Mouse (Mus musculus): ENCODE data around the gene Bcas1.

Gene Bcas1

DNA sequence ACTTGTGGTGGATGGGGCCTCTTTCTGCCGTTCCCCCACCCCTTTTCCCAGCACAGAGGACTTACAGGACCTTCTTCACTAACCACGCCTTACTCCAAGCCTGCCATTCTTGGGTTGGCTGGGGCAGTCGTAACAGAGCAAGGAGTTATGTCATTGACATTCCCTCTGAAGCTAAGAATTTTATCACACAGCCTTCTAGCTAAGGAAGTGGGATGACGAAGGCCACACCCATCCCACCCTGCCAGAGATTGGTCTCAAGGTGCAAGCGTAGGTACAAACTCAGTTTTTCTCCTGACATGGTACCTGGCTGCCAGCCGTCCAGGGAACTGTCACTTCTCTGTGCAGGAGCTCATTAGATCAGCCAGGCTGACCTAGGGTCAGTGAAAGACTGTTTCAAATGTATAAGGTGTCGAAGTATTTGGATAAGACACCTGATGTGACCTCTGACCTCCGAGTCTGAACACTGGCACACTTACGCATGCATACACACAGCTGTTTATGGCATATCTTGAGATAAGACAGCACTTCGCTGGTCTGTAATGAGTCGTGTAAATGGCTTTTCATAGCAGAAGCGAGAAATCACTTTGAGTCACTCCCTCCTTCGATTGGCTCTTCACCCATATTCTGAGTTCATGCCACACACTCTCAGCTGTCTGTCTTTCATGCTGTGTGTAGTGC, 117.2 kb downstream of the Bcas1 start:
- DNase-seq (ENCODE audit: low spot score), result no peak

DNA sequence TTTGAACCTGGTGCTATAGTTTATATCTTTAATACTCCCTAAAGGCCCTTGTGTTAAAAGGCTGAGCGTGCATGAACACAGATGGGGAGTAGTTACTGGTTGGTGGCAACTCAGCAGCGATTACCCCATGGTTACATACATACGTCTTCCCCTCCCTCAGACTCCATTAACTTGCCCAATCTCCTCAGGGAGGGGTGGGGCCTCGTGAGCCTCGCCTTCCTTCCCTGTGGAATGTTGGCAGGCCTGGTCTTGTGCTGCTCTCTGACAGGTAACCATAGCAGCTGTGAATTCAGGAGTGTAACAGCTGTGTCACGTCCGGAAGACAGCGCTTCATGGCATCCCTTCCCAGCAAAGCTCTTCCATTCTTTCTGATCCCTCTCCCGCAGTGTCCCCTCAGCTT, 118.7 kb downstream of the Bcas1 start:
- no peak for DNase-seq (ENCODE audit: low spot score)

DNA sequence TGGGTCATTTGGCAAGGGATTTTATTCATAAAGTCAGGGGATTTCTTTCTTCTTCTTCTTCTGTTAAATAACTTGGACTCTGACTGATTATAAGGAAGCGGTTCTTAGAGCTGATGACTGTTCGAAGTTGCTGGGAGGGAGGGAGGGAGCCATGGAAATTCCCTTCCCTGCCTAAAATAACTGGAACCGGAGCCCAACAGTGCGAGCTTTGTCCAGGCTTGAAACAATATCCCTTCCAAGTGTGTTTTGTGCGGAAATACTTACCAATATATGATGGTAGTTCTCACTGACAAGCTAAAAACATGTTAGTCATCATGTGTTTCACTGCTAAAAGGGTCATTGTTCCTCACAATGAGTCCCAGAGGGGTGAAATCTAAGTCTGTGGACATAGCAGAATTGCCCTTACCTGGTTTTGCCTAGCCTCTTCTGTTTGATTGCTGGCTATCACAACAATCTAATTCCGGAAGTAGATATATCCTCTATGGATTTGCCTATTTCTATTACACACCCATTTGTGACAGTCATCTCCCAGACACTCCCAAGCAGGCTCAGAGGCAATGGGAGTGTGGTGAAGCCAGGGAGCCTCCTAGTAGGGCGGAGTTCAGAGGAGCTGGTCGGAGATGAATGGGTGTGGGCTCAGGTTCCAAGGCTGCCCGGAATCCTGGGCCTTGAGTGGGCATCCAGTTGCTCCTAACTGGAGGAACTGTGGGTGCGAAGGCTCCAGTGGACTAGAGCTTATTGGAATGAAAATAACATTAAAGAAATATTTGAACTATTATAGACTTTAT, 119.4 kb downstream of the Bcas1 start:
- DNase-seq (ENCODE audit: low spot score), result no peak

DNA sequence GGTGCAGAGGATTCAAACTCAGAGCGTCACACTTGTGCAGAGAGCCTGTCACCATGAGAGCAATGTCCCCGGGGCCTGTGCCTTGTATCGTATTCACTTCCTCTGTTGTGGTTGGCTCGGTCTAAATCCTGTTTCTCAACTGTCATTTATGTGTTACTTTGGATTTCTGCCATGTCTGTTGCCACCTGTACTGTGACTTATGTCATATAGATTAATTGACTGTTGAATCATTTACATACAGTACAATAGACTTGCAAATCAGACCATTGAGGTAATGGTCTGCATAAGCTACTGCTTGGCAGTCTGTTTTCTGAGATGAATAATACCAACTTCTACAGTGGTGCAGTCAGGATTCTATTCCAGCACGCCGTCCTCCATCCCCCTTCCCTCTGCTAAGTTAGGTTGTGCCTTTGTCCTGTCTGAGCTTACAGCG, 120.0 kb downstream of the Bcas1 start:
- no peak for DNase-seq (ENCODE audit: low spot score)

DNA sequence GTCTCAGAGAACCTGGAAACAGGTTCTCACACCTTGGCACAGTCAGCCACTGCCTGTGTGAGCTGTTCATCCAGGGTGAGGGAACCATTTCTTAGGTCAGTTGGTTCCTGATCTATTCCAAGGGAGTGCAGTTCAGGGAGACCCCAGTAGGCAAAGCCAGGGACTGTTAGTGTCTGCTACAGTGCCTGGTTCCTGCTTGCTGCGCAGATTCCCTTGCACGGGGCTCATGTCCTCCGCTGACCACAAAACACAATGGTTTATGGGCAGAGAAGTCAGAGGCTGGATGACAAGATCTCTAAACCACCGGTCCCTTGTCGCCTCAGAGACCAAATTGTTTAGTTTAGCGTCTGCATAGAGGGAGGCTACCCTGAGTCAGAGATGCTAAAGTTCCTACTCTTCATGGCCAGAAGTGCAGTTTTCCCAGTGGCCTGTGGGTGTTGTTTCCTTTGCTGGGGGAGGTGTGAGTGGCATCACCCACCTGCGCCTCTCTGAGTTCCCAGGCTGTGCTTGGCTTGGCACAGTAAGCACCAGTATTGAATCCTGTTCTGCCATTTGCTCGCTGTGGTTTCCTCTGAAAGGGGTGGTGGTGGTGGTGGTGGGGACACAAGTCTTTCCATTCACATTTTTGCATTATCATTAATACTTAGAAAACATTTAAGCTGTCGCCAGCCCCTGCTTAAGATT, 120.9 kb downstream of the Bcas1 start:
- DNase-seq (ENCODE audit: low spot score), result no peak

DNA sequence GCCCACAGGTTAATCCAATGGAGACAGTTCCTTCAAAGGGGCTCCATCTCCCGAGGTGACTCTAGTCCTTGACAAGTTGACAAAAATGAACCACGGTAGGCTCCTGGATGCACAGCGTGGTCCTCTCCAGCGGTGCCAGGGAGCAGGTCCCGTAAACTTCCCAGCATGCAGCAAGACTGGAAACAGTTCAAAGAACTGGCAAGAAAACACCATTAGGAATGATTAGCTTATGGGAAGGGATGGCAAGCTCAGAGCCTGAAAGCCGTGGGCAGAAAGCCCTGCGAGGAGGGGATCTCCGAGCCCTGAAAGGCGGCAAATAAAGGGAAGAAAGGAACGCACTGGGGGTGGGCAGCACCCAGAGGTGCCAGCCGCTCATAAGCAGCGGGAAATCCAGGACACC, 122.9 kb downstream of the Bcas1 start:
- DNase-seq (ENCODE audit: low spot score), result no peak

DNA sequence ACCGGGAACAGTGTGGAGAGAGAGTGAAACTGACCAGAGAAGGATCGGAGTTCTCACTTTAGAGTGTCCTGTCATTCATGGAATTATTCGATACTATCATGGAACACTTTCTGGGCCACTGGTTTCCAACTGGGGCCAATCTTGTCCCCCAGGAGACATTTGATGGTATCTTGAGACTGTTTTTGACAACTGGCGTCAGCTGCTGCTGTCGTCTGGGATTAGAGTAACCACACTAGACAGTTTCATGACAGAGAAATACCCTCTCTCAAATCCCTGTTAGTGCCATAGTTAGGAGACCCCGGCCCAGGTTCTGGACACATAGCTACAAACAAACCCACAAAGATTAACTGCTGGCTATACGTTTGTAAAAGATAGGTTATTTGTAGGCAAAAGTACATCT, 124.0 kb downstream of the Bcas1 start:
- DNase-seq (ENCODE audit: low spot score), result no peak

DNA sequence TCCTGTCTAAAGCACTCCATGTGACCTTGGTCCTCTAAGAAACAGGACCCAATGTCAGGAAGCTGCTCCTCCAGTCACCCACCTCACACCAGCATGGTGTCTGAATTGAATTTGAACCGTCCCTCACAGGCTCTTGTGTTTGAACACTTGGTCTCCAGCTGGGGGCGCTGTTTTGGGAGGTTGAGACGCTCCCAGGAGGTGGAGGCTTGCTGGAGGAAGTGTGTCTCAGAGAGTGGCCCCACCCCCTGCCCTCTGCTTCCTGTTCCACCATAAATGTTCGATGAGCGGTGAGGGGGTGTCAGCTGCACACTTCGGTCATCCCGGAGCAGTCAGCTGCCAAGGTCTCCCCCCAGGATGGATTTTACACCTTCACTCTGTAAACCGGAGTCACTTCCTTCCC, 124.8 kb downstream of the Bcas1 start:
- DNase-seq (ENCODE audit: low spot score), result no peak
